Mouse (Mus musculus) erythroid progenitor cell, adult 5-6 weeks (primary cell): ENCODE measurements around the gene Mapk12. TPM values are rescaled to one million over a fixed set of nuclear protein-coding genes. Genes with fewer than 3 reads are reported as not detected.

Experiments
- ATAC-seq: replicated peaks from 2 replicates; pipeline ENCODE4 v1.8.0; 2016; ENCODE audit warnings: moderate number of reproducible peaks, mild to moderate bottlenecking, moderate TSS enrichment, inconsistent platforms; ENCODE audit not compliant: poor library complexity, low FRiP score, severe bottlenecking
- total RNA-seq, 2 experiments: library from RNA; stranded (forward) in 1 of 2; stranded (reverse) in 1 of 2; fragments of 150-400 nt in 1 of 2; fragments of 186-747, 209-891 nt in 1 of 2; gene quantifications; 2 replicates each; pipeline versions ENCODE4 v1.2.3 to v1.2.4; 2015 to 2017; ENCODE audit warnings: low replicate concordance in 2 of 2

The Mapk12 gene
- total RNA-seq, 2 experiments from 2014 or later: not detected

GRCm38 (mm10) chr15:89141905-89142304 lies 1.4 kb upstream of the Mapk12 start:
- no peak for ATAC-seq

GRCm38 (mm10) chr15:89141443-89141842 lies 940 bp upstream of the Mapk12 start:
- ATAC-seq: no peak

- no peak for ATAC-seq
Observed at GRCm38 (mm10) chr15:89140048-89140658, 350 bp downstream of the Mapk12 start.

- no peak for ATAC-seq
Observed at GRCm38 (mm10) chr15:89138531-89138930, 2.0 kb downstream of the Mapk12 start.

- no peak for ATAC-seq
Observed at GRCm38 (mm10) chr15:89138046-89138405, 2.5 kb downstream of the Mapk12 start.

- no peak for ATAC-seq
Observed at GRCm38 (mm10) chr15:89137378-89138045, 3.0 kb downstream of the Mapk12 start.

GRCm38 (mm10) chr15:89136461-89137155 lies 3.9 kb downstream of the Mapk12 start:
- no peak for ATAC-seq

GRCm38 (mm10) chr15:89131316-89131715 lies 9.2 kb downstream of the Mapk12 start:
- ATAC-seq: no peak

- no peak for ATAC-seq
Observed at GRCm38 (mm10) chr15:89130245-89130644, 10.3 kb downstream of the Mapk12 start.

GRCm38 (mm10) chr15:89128382-89129350 lies 11.8 kb downstream of the Mapk12 start, which contains the start of gene Hdac10:
TSS of gene Hdac10 (minus strand) at chr15:89128700.
- peak; percentile 91 for ATAC-seq

GRCm38 (mm10) chr15:89127364-89127940 lies 13.1 kb downstream of the Mapk12 start:
- no peak for ATAC-seq

GRCm38 (mm10) chr15:89126622-89127021 lies 13.9 kb downstream of the Mapk12 start:
- no peak for ATAC-seq

- ATAC-seq: no peak
Observed at GRCm38 (mm10) chr15:89125351-89125750, 15.2 kb downstream of the Mapk12 start.

- ATAC-seq: no peak
Observed at GRCm38 (mm10) chr15:89124312-89124711, 16.2 kb downstream of the Mapk12 start.

GRCm38 (mm10) chr15:89123595-89123994 lies 16.9 kb downstream of the Mapk12 start:
- no peak for ATAC-seq

- ATAC-seq: peak; percentile 88
Observed at GRCm38 (mm10) chr15:89122649-89123366, 17.7 kb downstream of the Mapk12 start, which contains the start of gene Tubgcp6. TSS of gene Tubgcp6 (minus strand) at chr15:89123112.

- no peak for ATAC-seq
Observed at GRCm38 (mm10) chr15:89118007-89118406, 22.5 kb downstream of the Mapk12 start.

GRCm38 (mm10) chr15:89110147-89110546 lies 30.4 kb downstream of the Mapk12 start:
- no peak for ATAC-seq

GRCm38 (mm10) chr15:89106976-89107375 lies 33.5 kb downstream of the Mapk12 start:
- no peak for ATAC-seq
